Mouse (Mus musculus) CH12.LX (cell line): ENCODE results near the gene B3gnt7.

Experiments used
- CTCF ChIP-seq, 2 experiments: IDR thresholded peaks in 1 of 2; conservative IDR thresholded peaks in 1 of 2; 2 replicates each; pipeline ENCODE4 v1.5.1; 2011 to 2012; ENCODE audit warnings: low read depth in 2 of 2, low read length in 2 of 2, improper control_type of control experiment in 1 of 2, inconsistent platforms in 1 of 2, mild to moderate bottlenecking in 1 of 2, moderate library complexity in 1 of 2
- SMC3 ChIP-seq: IDR thresholded peaks from 2 replicates; pipeline ENCODE4 v1.6.1; 2011; ENCODE audit warnings: low read depth, low read length, improper control_type of control experiment
- TCF12 ChIP-seq: IDR thresholded peaks from 2 replicates; pipeline ENCODE4 v1.6.1; 2014; ENCODE audit warnings: low read depth, mild to moderate bottlenecking, inconsistent platforms, low read length, improper control_type of control experiment
- UBTF ChIP-seq: IDR thresholded peaks from 2 replicates; pipeline ENCODE4 v1.6.1; 2012; ENCODE audit warnings: low read depth, mild to moderate bottlenecking, inconsistent platforms, low read length, improper control_type of control experiment, moderate library complexity
- USF1 ChIP-seq: IDR thresholded peaks from 2 replicates; pipeline ENCODE4 v1.6.1; 2014; ENCODE audit warnings: low read depth, mild to moderate bottlenecking, inconsistent platforms, low read length, improper control_type of control experiment
- ZNF384 ChIP-seq: IDR thresholded peaks from 2 replicates; pipeline ENCODE4 v1.6.1; 2012; ENCODE audit warnings: low read depth, low read length, improper control_type of control experiment, inconsistent platforms

DNA sequence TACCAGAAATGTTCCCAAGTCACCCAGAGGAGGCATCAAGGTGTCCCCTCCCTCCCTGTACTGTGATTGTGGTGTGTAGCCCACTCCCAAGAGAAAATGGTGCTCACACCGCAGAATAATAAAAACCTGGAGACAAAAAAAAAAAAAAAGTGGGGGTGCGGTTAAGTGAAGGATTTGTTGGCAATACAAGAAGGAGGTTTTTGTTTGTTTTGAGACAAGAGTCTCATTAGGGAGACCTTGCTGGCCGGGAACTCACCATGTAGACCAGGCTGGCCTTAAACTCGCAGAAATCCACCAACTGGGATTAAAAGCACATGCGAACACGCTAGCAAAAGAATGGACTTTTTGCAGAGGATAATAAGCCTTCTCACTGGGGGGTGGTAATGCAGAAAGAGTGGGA is at the start of gene B3gnt7:
- TF ChIP-seq SMC3: no peak
- no peak for TF ChIP-seq UBTF
- TF ChIP-seq ZNF384: no peak
- TF ChIP-seq CTCF (conservative IDR thresholded peaks at IDR 0.05 in 1 of 2, IDR thresholded peaks at IDR 0.05 in 1 of 2; ENCODE audit: low read depth in 2 of 2, low read length in 2 of 2): no peak
- TF ChIP-seq USF1: no peak
- no peak for TF ChIP-seq TCF12
